Mouse (Mus musculus) myocyte (in vitro differentiated cells): Measurements from ENCODE around the gene B4galt3.

Source experiments
- CEBPB ChIP-seq: IDR thresholded peaks from 2 replicates; pipeline ENCODE4 v1.6.1; 2011; ENCODE audit warnings: mild to moderate bottlenecking, moderate library complexity; ENCODE audit not compliant: poor library complexity, insufficient read depth, severe bottlenecking
- MAX ChIP-seq: IDR thresholded peaks from one replicate; pipeline ENCODE4 v1.6.1; 2011; ENCODE audit warnings: low read depth, mild to moderate bottlenecking, control low read depth
- MYOD1 ChIP-seq, 3 experiments: IDR thresholded peaks; one replicate each; pipeline ENCODE4 v1.6.1; 2011; ENCODE audit warnings: control low read depth in 2 of 3, low read depth in 2 of 3, mild to moderate bottlenecking in 2 of 3, moderate library complexity in 1 of 3; ENCODE audit not compliant: insufficient read length in 2 of 3, control insufficient read depth in 1 of 3
- POLR2A ChIP-seq: IDR thresholded peaks from one replicate; pipeline ENCODE4 v1.6.1; 2011; ENCODE audit warnings: low read depth, mild to moderate bottlenecking, control low read depth, moderate library complexity; ENCODE audit not compliant: insufficient read length
- POLR2AphosphoS2 ChIP-seq: IDR thresholded peaks from one replicate; pipeline ENCODE4 v1.6.1; 2011; ENCODE audit warnings: low read depth, control low read depth; ENCODE audit not compliant: insufficient read length
- REST ChIP-seq: IDR thresholded peaks from one replicate; pipeline ENCODE4 v1.6.1; 2011; ENCODE audit warnings: mild to moderate bottlenecking, control low read depth, moderate library complexity; ENCODE audit not compliant: insufficient read depth, insufficient read length
- USF1 ChIP-seq: IDR thresholded peaks from one replicate; pipeline ENCODE4 v1.6.1; 2011; ENCODE audit warnings: low read depth, mild to moderate bottlenecking, control low read depth, moderate library complexity

DNA sequence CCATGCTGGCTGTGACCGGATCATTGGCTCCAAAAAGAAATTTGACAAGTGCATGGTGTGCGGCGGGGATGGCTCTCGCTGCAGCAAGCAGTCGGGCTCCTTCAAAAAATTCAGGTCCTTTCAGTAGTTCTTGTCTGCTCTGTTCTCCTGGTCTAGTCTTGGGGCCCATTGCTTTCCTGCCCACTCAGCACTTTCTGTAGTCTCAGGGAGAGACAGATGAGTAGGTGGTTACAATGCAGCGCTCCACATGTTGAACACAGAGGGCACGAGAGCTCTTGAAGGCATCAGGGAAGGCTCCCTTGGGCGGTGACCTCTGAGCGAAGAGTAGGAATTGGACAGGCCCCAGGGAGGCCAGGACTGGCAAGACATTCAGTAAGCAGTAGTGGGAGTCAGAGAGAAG lies 12.3 kb upstream of the B4galt3 start:
- TF ChIP-seq POLR2A (no peak), REST (no peak), MYOD1 (IDR thresholded peaks at IDR 0.05; ENCODE audit: control insufficient read depth in 1 of 3, insufficient read length in 2 of 3, low read depth in 2 of 3) (no peak), CEBPB (no peak), USF1 (no peak), POLR2AphosphoS2 (no peak), MAX (no peak)
